Mouse (Mus musculus): ENCODE results near the gene Actr5. TPM values are rescaled to one million over a fixed set of nuclear protein-coding genes. Genes with fewer than 3 reads are reported as not detected.

Actr5 gene
- total and polyA plus RNA-seq, 3 experiments, result 17.0 to 20.8 TPM; not detected in 1

- peak overlapping the region; percentile 83 for H3K9ac ChIP-seq (ENCODE audit: control insufficient read depth, low read depth, low read length, poor library complexity, severe bottlenecking)
- H3K27me3 ChIP-seq (ENCODE audit: control insufficient read depth in 1 of 2, insufficient read depth in 2 of 2, low read length in 2 of 2), result no peaks in the 10 kb centered on the region; a peak in 1 of 4 replicates
- H3K79me2 ChIP-seq (ENCODE audit: control insufficient read depth, insufficient read depth, low read length, poor library complexity), result peaks cover 12% of the 10 kb centered on the region
- TF ChIP-seq POLR2A (IDR thresholded peaks at IDR 0.05; ENCODE audit: control insufficient read depth in 1 of 2, insufficient read depth in 1 of 2, low read depth in 1 of 2, low read length in 2 of 2, poor library complexity in 1 of 2) (peak in 1 of 2 experiments; percentile 42; a peak in 1 of 4 replicates), HCFC1 (IDR thresholded peaks at IDR 0.05; ENCODE audit: low read depth, low read length) (no peak), E2F4 (IDR thresholded peaks at IDR 0.05; ENCODE audit: borderline replicate concordance, low read depth, low read length) (0 out of 2 replicates have a peak, but pooled peaks have one; percentile 43)
- H3K9me3 ChIP-seq (replicated peaks; ENCODE audit: insufficient read depth, low read length), result no peaks in the 10 kb centered on the region
- peaks cover 0 to 3% of the 10 kb centered on the region in 2 experiments; a peak in 1 of 4 replicates for H3K4me1 ChIP-seq (ENCODE audit: control insufficient read depth in 1 of 2, insufficient read depth in 2 of 2, low read length in 2 of 2)
- H3K36me3 ChIP-seq (ENCODE audit: control insufficient read depth in 1 of 2, insufficient read depth in 2 of 2, low read length in 2 of 2), result peaks cover 0 to 5% of the 10 kb centered on the region in 2 experiments; a peak in 3 of 4 replicates
- H3K27ac ChIP-seq (ENCODE audit: control insufficient read depth, low read depth, low read length), result peak overlapping the region; percentile 87
- peak; percentile 63 for DNase-seq (ENCODE audit: low read depth, low spot score)
- peak overlapping the region; percentile 96 to 98 for H3K4me3 ChIP-seq (ENCODE audit: control insufficient read depth in 1 of 2, insufficient read depth in 1 of 2, low read depth in 2 of 2, low read length in 2 of 2)
These were observed 543 bp downstream of the Actr5 start for GRCm38 (mm10) chr2:158625231-158625630.

GRCm38 (mm10) chr2:158625697-158626096, 1.0 kb downstream of the Actr5 start:
- TF ChIP-seq NRF1 (IDR thresholded peaks at IDR 0.05; ENCODE audit: insufficient read depth, low read depth, low read length, poor library complexity, severe bottlenecking) (no peak), MAX (IDR thresholded peaks at IDR 0.05; ENCODE audit: low read length) (no peak; the same call in 1 of the 2 replicates), ZNF384 (IDR thresholded peaks at IDR 0.05; ENCODE audit: low read depth, low read length) (no peak), KAT2A (conservative IDR thresholded peaks at IDR 0.05; ENCODE audit: low read depth, low read length) (no peak; the same call in 1 of the 2 replicates), EP300 (IDR thresholded peaks at IDR 0.05; ENCODE audit: low read depth in 1 of 2, low read length in 2 of 2) (no peak), E2F4 (IDR thresholded peaks at IDR 0.05; ENCODE audit: borderline replicate concordance, low read depth, low read length) (no peak), BHLHE40 (IDR thresholded peaks at IDR 0.05; ENCODE audit: borderline replicate concordance, low read depth, low read length) (no peak), MXI1 (IDR thresholded peaks at IDR 0.05; ENCODE audit: low read depth, low read length) (0 out of 2 replicates have a peak, but pooled peaks have one; percentile 48), GABPA (IDR thresholded peaks at IDR 0.05; ENCODE audit: low read depth, low read length) (no peak), MEF2A (IDR thresholded peaks at IDR 0.05; ENCODE audit: extremely low read depth, insufficient replicate concordance, low read depth, low read length, poor library complexity, severe bottlenecking) (no peak), USF1 (IDR thresholded peaks at IDR 0.05; ENCODE audit: low read depth, low read length) (no peak), SMC3 (IDR thresholded peaks at IDR 0.05; ENCODE audit: low read depth, low read length) (no peak), JUND (IDR thresholded peaks at IDR 0.05; ENCODE audit: low read depth, low read length) (no peak), TAL1 (IDR thresholded peaks at IDR 0.05; ENCODE audit: low read length) (no peak), ETS1 (IDR thresholded peaks at IDR 0.05; ENCODE audit: low read depth, low read length) (no peak), TBP (IDR thresholded peaks at IDR 0.05; ENCODE audit: low read depth, low read length) (no peak), TCF12 (IDR thresholded peaks at IDR 0.05; ENCODE audit: low read depth, low read length) (0 out of 2 replicates have a peak, but pooled peaks have one; percentile 8), GATA1 (IDR thresholded peaks at IDR 0.05; ENCODE audit: low read depth, low read length) (peak; percentile 12; the same call in 1 of the 2 replicates), CHD1 (IDR thresholded peaks at IDR 0.05; ENCODE audit: low read depth, low read length) (0 out of 2 replicates have a peak, but pooled peaks have one; percentile 76), POLR2AphosphoS2 (IDR thresholded peaks at IDR 0.05; ENCODE audit: low read length) (no peak), MYB (IDR thresholded peaks at IDR 0.05; ENCODE audit: low read depth, low read length) (no peak), ELF1 (IDR thresholded peaks at IDR 0.05; ENCODE audit: low read depth, low read length) (no peak), HCFC1 (IDR thresholded peaks at IDR 0.05; ENCODE audit: low read depth, low read length) (0 out of 2 replicates have a peak, but pooled peaks have one; percentile 16)
- H3K27me3 ChIP-seq (ENCODE audit: control insufficient read depth in 1 of 2, insufficient read depth in 2 of 2, low read length in 2 of 2), result no peaks in the 10 kb centered on the region; a peak in 1 of 4 replicates
- H3K9me3 ChIP-seq (replicated peaks; ENCODE audit: insufficient read depth, low read length), result no peaks in the 10 kb centered on the region
- peaks cover 0 to 5% of the 10 kb centered on the region in 2 experiments; a peak in 3 of 4 replicates for H3K36me3 ChIP-seq (ENCODE audit: control insufficient read depth in 1 of 2, insufficient read depth in 2 of 2, low read length in 2 of 2)
- peak; percentile 48 for DNase-seq (ENCODE audit: low read depth, low spot score)
- peaks cover 0 to 3% of the 10 kb centered on the region in 2 experiments; a peak in 1 of 4 replicates for H3K4me1 ChIP-seq (ENCODE audit: control insufficient read depth in 1 of 2, insufficient read depth in 2 of 2, low read length in 2 of 2)
- peaks cover 12% of the 10 kb centered on the region for H3K79me2 ChIP-seq (ENCODE audit: control insufficient read depth, insufficient read depth, low read length, poor library complexity)
- peak overlapping the region; percentile 83 for H3K9ac ChIP-seq (ENCODE audit: control insufficient read depth, low read depth, low read length, poor library complexity, severe bottlenecking)
- peak overlapping the region; percentile 87 for H3K27ac ChIP-seq (ENCODE audit: control insufficient read depth, low read depth, low read length)
- H3K4me3 ChIP-seq (ENCODE audit: control insufficient read depth in 1 of 2, insufficient read depth in 1 of 2, low read depth in 2 of 2, low read length in 2 of 2), result peak overlapping the region; percentile 96 to 98

Data from MEL (cell line).